Mouse (Mus musculus): ENCODE data around the gene Ctcfl.
A peak's percentile ranks its signal among the peaks of the same experiment; 100 is the strongest.

DNA sequence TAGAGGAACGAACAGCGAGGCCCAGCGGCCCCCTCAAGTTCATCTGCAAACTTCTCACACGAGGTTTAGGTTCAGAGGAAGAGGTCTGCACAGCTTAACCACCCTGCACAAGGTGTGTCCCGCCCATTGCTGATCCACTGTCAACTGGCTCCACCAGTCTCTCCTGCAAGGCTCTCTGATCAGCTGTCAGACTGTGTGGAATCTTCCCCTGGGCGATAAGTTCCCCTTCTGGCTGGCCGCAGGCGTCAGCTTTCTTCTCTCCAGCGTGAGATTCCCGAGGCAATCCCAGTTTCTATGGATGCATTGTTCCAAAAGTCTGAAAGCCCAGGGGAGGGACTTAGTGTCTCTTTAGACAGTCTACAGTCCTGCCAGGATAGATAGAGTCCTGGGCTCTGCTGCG lies 61.1 kb downstream of the Ctcfl start:
- TF ChIP-seq CTCF (IDR thresholded peaks at IDR 0.05; ENCODE audit: low read depth) (0 out of 2 replicates have a peak, but pooled peaks have one; percentile 4), EP300 (optimal IDR thresholded peaks at IDR 0.05) (no peak)
